Mouse (Mus musculus): Measurements from ENCODE around the gene BC003965. TPM values are rescaled to one million over a fixed set of nuclear protein-coding genes. Genes with fewer than 3 reads are reported as not detected.
A peak's percentile ranks its signal among the peaks of the same experiment; 100 is the strongest.

The BC003965 gene
- polyA plus RNA-seq, 1 experiment from 2014 or later: 35.5 TPM

DNA sequence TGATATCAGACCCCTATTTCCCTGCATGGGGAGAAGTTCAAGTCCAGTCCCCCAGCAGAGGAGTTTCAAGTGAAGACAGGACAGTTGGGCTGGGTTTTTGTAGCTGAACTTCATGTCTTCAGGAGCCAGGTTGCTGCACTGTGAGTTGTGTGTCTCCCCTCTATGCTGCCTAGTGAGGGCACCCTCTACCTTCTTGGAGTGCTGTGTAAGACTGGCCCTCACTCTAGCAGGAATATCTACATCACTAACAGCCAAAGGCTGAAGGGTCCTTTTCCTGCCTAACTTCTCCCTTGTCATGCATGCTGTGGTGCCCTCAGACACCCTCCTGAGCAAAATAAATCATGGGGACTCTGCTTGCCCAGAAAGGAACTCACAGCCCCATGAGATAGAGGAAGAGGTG is 1.1 kb upstream of the BC003965 start:
- Histone ChIP-seq H3K9ac (replicated peaks) (no peak overlapping the region), H3K27me3 (peaks cover 4% of the 10 kb centered on the region; the same call in 1 of the 2 replicates), H3K4me3 (replicated peaks) (peak overlapping the region; percentile 97; the same call in 1 of the 2 replicates), H3K9me3 (no peaks in the 10 kb centered on the region), H3K36me3 (peaks cover 4% of the 10 kb centered on the region), H3K4me1 (replicated peaks) (peaks cover 18% of the 10 kb centered on the region), H3K27ac (no peak overlapping the region), H3K4me2 (peak overlapping the region; percentile 99)
- no peak for ATAC-seq (ENCODE audit: insufficient number of reproducible peaks, insufficient read depth, low FRiP score, low TSS enrichment, low read depth)

DNA sequence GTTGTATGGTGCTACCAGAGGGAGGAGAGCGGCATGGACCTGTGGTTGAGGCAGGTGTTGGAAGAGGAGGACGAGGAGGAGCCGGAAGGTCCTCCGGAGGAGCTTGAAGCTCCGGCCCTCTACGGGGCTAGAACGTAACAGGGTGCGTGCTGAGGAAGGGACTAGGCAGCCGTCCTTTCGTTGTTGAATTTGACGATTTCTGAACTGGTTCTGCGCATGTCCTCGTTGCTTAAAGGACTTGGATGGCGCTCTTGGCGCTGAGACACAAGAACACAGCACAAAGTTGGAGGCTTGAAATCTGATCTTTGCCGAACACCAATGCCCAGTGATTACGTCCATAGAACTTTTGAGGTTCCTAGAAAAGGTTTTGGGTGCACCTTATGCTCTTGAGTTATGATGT is 607 bp downstream of the BC003965 start:
- Histone ChIP-seq H3K4me2 (peak overlapping the region; percentile 99), H3K27ac (peak overlapping the region; percentile 41; the same call in 1 of the 2 replicates), H3K4me1 (replicated peaks) (peaks cover 27% of the 10 kb centered on the region), H3K4me3 (replicated peaks) (peak overlapping the region; percentile 97), H3K27me3 (peaks cover 4% of the 10 kb centered on the region; the same call in 1 of the 2 replicates), H3K9me3 (no peaks in the 10 kb centered on the region), H3K9ac (replicated peaks) (peak overlapping the region; percentile 73), H3K36me3 (peaks cover 4% of the 10 kb centered on the region)
- WGBS: 8% methylated on average over 17 of the region's 17 CpGs
- ATAC-seq (ENCODE audit: insufficient number of reproducible peaks, insufficient read depth, low FRiP score, low TSS enrichment, low read depth): no peak

DNA sequence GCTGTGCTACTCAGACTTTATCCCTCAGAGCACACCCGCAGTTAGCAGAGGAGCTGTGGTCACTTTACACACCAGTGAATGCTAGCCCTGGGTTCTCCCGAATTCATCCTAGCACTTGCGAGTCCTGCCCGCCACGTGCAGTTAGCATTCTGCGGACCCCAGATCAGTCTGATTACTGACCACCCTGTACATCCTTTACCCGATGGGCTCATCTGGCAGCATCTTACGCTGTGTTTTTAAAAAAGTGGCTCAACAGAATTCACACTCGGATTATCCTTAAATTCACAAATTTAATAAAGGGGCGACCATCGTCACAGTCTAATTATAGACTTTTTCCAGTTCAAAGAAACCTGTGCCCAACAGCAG is 3.4 kb downstream of the BC003965 start:
- peak overlapping the region; percentile 84 for H3K27ac ChIP-seq
- H3K4me1 ChIP-seq (replicated peaks): peaks cover 28% of the 10 kb centered on the region
- peak overlapping the region; percentile 90 for H3K4me2 ChIP-seq
- H3K9ac ChIP-seq (replicated peaks): peak overlapping the region; percentile 91
- 6% methylated on average over 11 of the region's 11 CpGs for WGBS
- H3K4me3 ChIP-seq (replicated peaks): peak overlapping the region; percentile 99
- no peaks in the 10 kb centered on the region for H3K27me3 ChIP-seq
- no peaks in the 10 kb centered on the region for H3K9me3 ChIP-seq
- peaks cover 25% of the 10 kb centered on the region for H3K36me3 ChIP-seq
- no peak for ATAC-seq (ENCODE audit: insufficient number of reproducible peaks, insufficient read depth, low FRiP score, low TSS enrichment, low read depth)

DNA sequence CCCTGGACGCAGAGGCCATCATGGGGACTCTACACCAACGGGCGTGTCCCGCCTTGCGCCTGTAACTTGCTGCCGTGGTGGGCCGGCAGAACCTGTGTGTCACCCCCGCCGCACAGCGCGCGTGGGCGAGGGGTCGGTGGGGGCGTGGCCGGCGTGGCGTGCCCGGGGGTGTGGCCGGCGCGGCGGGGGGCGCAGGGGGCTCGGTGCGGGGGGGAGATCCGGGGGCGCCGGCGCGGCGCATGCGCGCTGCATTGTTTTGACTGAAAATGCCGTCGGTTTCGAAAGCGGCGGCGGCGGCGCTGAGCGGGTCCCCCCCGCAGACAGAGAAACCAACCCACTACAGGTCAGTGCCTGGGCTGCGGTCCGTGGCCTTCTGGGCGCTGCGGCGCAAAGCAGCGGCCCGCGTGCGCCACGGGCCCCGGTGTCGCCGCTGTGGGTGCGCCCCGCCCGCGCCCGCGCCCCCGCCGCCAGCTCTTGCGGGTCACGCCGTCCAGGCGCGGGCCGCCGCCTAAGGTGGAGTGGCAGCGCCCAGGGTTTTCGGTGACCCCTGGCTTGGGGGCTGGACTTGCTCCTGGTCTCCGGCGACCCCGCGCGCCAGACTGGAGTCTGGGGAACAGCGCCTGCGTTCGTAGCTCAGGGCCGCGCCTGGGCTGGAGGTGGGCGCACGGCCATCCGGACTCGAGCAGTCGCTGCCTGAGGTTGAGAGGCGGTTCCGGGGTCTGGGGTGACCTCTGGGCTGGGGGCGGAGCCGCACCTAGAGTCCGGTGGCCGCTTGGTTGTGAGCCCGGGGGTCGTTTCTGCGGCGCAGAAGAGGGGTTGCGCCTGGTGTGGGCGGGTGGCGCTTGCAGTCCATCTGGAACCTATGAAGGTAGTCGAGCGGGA is 4.0 kb downstream of the BC003965 start, which contains the start of gene Unkl:
Unkl (plus strand) TSS at position 248 of the 882 bp plus-strand sequence.
- Histone ChIP-seq H3K4me1 (replicated peaks) (peaks cover 27% of the 10 kb centered on the region), H3K9ac (replicated peaks) (peak within 1 kb of the TSS; percentile 91), H3K4me2 (peak within 1 kb of the TSS; percentile 90), H3K9me3 (no peaks in the 10 kb centered on the region), H3K36me3 (peaks cover 30% of the 10 kb centered on the region), H3K27me3 (no peaks in the 10 kb centered on the region), H3K27ac (peak within 1 kb of the TSS; percentile 84), H3K4me3 (replicated peaks) (peak within 1 kb of the TSS; percentile 99)
- peak; percentile 35; the same call in 1 of the 2 replicates for ATAC-seq (ENCODE audit: insufficient number of reproducible peaks, insufficient read depth, low FRiP score, low TSS enrichment, low read depth)
- under 1% methylated on average over 71 of the region's 104 CpGs for WGBS

DNA sequence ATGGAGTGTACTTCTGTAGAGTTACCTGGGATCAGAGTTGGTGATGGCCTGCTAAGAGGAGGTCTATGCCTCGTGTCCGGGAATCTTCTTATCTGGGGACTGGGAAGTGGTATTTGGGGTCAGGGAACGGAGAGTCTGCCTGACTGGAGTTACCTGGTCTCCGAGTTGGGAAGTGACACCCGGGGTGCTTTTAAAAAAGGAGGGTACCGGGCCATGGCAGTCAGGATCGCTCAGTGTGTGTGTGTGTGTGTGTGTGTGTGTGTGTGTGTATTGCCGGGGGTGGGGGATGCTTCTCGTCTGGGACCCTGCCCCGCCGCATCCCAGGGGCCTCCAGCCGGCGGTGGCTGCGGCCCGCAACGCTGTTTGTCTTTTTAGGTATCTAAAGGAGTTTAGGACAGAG is 4.7 kb downstream of the BC003965 start:
- Histone ChIP-seq H3K4me3 (replicated peaks) (peak overlapping the region; percentile 99), H3K9ac (replicated peaks) (peak overlapping the region; percentile 91), H3K36me3 (peaks cover 32% of the 10 kb centered on the region), H3K27ac (no peak overlapping the region), H3K27me3 (no peaks in the 10 kb centered on the region), H3K4me2 (peak overlapping the region; percentile 90), H3K4me1 (replicated peaks) (peaks cover 25% of the 10 kb centered on the region), H3K9me3 (no peaks in the 10 kb centered on the region)
- no peak for ATAC-seq (ENCODE audit: insufficient number of reproducible peaks, insufficient read depth, low FRiP score, low TSS enrichment, low read depth)
- WGBS: 4% methylated on average over 16 of the region's 16 CpGs

DNA sequence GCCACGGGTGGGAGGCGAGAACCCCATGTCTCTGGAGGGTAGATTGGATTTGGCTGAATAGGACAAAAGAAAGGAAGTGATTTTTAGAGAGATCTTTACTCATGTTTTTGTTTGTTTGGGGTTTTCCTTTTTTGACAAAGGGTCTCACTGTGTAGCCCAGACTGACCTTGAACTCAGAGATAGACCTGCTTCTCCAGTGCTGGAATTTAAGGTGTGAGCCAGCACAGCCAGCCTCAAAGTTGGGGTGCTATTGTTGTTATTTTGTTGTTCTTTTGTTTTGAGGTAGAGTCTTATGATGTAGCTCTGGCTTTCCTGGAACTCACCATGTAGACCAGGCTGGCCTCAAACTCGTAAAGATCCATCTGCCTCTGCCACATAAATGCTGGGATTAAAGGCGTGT is 18.0 kb downstream of the BC003965 start:
- H3K36me3 ChIP-seq: peaks cover 79% of the 10 kb centered on the region
- no peak overlapping the region for H3K9ac ChIP-seq (replicated peaks)
- H3K27ac ChIP-seq: no peak overlapping the region
- no peaks in the 10 kb centered on the region for H3K9me3 ChIP-seq
- ATAC-seq (ENCODE audit: insufficient number of reproducible peaks, insufficient read depth, low FRiP score, low TSS enrichment, low read depth): no peak
- H3K4me3 ChIP-seq (replicated peaks): no peak overlapping the region
- no peaks in the 10 kb centered on the region for H3K27me3 ChIP-seq
- 85% methylated on average over 4 of the region's 4 CpGs for WGBS
- no peaks in the 10 kb centered on the region for H3K4me1 ChIP-seq (replicated peaks)
- no peak overlapping the region for H3K4me2 ChIP-seq

DNA sequence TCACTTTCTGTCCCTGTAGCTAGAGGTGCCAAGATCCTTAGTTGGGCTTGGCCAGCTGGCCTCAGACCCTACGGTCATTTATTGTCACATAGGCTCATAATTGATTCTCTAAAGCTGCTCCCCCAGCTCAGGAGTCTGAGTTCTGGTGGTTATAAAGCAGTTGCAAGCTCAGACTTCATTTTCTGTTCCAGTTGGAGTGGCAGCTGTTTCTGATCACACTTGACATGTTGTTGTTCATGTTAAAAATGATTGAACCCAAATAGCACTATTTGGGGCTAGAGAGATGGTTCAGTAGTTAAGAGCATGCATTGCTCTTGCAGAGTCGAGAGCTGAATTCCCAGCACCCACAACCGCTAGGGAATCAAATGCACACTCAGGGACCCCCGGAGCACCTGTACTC is 25.7 kb downstream of the BC003965 start:
- Histone ChIP-seq H3K4me2 (no peak overlapping the region), H3K4me3 (replicated peaks) (no peak overlapping the region), H3K27ac (no peak overlapping the region), H3K9me3 (no peaks in the 10 kb centered on the region), H3K36me3 (peaks cover 98% of the 10 kb centered on the region), H3K9ac (replicated peaks) (no peak overlapping the region), H3K4me1 (replicated peaks) (no peaks in the 10 kb centered on the region), H3K27me3 (no peaks in the 10 kb centered on the region)
- 89% methylated on average over 4 of the region's 4 CpGs for WGBS
- no peak for ATAC-seq (ENCODE audit: insufficient number of reproducible peaks, insufficient read depth, low FRiP score, low TSS enrichment, low read depth)

DNA sequence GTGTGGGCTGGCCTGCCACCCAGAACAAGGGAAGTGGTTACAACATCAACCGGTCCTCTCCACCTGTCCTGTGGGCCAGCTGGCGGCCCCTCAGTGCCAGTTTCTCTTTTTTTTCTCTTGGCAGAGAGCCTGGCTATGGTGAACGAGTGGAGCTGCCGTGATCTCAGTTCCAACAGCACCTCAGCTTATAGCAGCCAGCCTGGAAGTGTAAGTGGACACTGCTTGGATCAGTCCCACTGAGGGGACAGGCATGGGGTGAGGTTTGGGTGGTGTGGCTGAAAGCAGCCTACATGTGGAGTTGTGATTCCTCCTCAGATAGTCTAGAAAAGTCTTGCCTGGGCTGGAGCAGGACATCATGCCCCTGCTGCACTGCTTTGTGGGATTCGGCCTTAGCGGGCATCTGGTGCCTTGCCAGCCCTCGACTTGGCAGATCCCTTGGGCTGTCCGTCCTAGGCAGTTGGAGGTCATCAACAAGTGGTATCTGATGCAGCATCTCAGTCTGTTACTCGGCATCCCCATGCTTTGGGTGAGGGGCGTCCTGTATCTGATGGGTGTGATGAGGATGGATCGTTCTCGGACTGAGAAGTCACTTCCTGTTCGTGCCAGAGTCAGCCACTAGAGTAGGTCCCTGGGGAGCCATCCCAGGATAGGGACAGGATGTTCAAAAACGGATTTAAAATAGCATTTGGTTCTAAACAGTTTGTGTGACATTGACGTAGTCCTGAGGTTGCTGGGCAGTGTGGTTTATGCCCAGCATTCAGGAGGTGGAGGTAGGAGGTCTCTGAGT is 26.5 kb downstream of the BC003965 start:
- no peak overlapping the region for H3K4me2 ChIP-seq
- no peak for ATAC-seq (ENCODE audit: insufficient number of reproducible peaks, insufficient read depth, low FRiP score, low TSS enrichment, low read depth)
- no peaks in the 10 kb centered on the region for H3K4me1 ChIP-seq (replicated peaks)
- no peak overlapping the region for H3K9ac ChIP-seq (replicated peaks)
- H3K27me3 ChIP-seq: no peaks in the 10 kb centered on the region
- H3K4me3 ChIP-seq (replicated peaks): no peak overlapping the region
- H3K27ac ChIP-seq: no peak overlapping the region
- peaks cover 98% of the 10 kb centered on the region for H3K36me3 ChIP-seq
- H3K9me3 ChIP-seq: no peaks in the 10 kb centered on the region
- 86% methylated on average over 15 of the region's 15 CpGs for WGBS

DNA sequence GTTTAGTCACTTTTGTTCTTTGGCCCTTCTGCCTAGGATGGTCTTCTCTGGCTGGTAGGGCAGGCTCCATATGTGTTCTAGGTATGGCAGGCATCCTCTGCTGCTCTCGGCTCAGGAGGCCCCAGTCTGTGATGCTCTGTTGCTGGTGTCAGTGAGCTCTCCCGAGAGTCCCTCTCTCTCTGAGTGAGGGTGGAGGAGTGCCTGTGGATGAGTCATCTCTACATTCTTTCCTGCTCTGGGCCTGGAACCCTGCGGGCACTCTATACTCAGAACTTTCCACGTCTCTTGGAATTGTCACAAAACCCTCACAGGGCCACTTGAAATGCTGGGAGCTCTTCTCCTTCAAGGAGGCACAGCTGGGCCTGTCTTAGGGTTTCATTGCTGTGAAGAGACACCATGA is 27.4 kb downstream of the BC003965 start:
- Histone ChIP-seq H3K9me3 (no peaks in the 10 kb centered on the region), H3K4me3 (replicated peaks) (no peak overlapping the region), H3K4me2 (no peak overlapping the region), H3K36me3 (peaks cover 99% of the 10 kb centered on the region), H3K27ac (no peak overlapping the region), H3K27me3 (no peaks in the 10 kb centered on the region), H3K4me1 (replicated peaks) (no peaks in the 10 kb centered on the region), H3K9ac (replicated peaks) (no peak overlapping the region)
- no peak for ATAC-seq (ENCODE audit: insufficient number of reproducible peaks, insufficient read depth, low FRiP score, low TSS enrichment, low read depth)
- 92% methylated on average over 4 of the region's 4 CpGs for WGBS

DNA sequence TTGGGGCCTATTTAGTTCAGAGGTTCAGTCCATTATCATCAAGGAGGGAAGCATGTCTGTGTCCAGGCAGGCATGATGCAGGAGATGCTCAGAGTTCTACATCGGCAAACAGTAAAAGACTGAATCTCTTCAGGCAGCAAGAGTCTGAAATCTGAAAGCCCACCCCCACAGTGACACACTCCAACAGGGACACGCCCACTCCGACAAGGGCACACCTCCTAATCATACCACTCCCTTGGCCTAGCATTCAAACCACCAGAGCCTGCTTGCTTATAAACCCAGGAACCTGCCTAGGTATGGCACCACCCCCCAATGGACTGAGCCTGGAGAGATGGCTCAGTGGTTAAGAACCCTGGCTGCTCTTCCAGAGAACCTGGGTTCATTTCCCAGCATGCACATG is 31.1 kb downstream of the BC003965 start:
- no peak overlapping the region for H3K4me3 ChIP-seq (replicated peaks)
- H3K36me3 ChIP-seq: peaks cover 98% of the 10 kb centered on the region
- H3K4me2 ChIP-seq: no peak overlapping the region
- H3K9ac ChIP-seq (replicated peaks): no peak overlapping the region
- no peak overlapping the region for H3K27ac ChIP-seq
- WGBS: 91% methylated on average over 3 of the region's 3 CpGs
- H3K27me3 ChIP-seq: no peaks in the 10 kb centered on the region
- no peak for ATAC-seq (ENCODE audit: insufficient number of reproducible peaks, insufficient read depth, low FRiP score, low TSS enrichment, low read depth)
- H3K9me3 ChIP-seq: no peaks in the 10 kb centered on the region
- no peaks in the 10 kb centered on the region for H3K4me1 ChIP-seq (replicated peaks)

DNA sequence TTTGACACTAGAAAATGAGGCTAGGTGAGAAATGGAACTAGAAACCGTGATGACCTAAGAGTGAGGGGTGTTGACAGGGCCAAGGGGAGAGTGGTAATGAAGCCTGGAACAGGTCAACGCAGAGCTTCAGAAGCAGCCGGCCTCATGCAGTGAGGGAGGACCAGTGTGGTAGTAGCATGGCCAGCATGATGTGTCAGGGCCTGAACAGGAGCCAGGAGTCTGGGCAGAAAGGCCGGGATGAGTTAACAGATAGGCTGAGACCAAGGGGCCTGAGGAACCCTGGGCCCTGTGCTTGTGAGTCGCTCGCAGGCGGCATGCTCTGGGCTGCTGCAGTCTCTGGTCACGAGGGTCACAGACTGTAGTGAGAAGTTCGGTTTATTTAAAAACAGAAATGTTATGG is 34.6 kb downstream of the BC003965 start:
- Histone ChIP-seq H3K27ac (no peak overlapping the region), H3K4me2 (no peak overlapping the region), H3K36me3 (peaks cover 69% of the 10 kb centered on the region), H3K4me1 (replicated peaks) (peaks cover 23% of the 10 kb centered on the region), H3K4me3 (replicated peaks) (no peak overlapping the region), H3K27me3 (no peaks in the 10 kb centered on the region), H3K9ac (replicated peaks) (no peak overlapping the region), H3K9me3 (no peaks in the 10 kb centered on the region)
- WGBS: 91% methylated on average over 9 of the region's 9 CpGs
- ATAC-seq (ENCODE audit: insufficient number of reproducible peaks, insufficient read depth, low FRiP score, low TSS enrichment, low read depth): no peak

Measured in limb, embryonic 12.5 days (tissue).